Mouse (Mus musculus) sigmoid colon, adult 10 weeks (tissue): ENCODE data around the gene Ucn2. TPM values are rescaled to one million over a fixed set of nuclear protein-coding genes. Genes with fewer than 3 reads are reported as not detected.

ENCODE experiments used
- polyA plus RNA-seq: library from polyadenylated mRNA; stranded (reverse); fragments of 350-450 nt; fragmentation: Illumina TruSeq; extraction: RNeasy Lipid Tissue Mini Kit (QIAGEN cat#74804); gene quantifications from one replicate; pipeline ENCODE4 v1.2.3, GENCODE M21; 2014; ENCODE audit warnings: low read depth, low replicate concordance

The Ucn2 gene
- polyA plus RNA-seq, result not detected

DNA sequence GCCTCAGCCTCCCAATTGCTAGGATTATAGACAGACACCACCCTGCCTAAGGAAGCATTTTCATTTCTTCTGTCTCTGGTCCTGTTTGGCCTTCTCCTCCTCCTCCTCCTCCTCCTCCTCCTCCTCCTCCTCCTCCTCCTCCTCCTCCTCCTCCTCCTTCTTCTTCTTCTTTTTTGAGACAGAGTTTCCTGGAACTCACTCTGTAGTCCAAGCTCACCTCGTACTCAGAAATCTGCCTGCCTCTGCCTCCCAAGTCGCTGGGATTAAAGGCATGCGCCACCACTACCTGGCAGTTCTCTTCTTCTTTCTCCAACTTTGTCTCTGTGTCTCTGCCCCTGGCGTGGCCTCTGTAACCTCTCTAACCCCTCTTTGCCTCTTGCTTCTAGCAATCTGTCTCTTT, at the start of gene Ucn2:
Gene Ucn2 (plus strand): TSS at position 301 of the 400 bp plus-strand sequence.

DNA sequence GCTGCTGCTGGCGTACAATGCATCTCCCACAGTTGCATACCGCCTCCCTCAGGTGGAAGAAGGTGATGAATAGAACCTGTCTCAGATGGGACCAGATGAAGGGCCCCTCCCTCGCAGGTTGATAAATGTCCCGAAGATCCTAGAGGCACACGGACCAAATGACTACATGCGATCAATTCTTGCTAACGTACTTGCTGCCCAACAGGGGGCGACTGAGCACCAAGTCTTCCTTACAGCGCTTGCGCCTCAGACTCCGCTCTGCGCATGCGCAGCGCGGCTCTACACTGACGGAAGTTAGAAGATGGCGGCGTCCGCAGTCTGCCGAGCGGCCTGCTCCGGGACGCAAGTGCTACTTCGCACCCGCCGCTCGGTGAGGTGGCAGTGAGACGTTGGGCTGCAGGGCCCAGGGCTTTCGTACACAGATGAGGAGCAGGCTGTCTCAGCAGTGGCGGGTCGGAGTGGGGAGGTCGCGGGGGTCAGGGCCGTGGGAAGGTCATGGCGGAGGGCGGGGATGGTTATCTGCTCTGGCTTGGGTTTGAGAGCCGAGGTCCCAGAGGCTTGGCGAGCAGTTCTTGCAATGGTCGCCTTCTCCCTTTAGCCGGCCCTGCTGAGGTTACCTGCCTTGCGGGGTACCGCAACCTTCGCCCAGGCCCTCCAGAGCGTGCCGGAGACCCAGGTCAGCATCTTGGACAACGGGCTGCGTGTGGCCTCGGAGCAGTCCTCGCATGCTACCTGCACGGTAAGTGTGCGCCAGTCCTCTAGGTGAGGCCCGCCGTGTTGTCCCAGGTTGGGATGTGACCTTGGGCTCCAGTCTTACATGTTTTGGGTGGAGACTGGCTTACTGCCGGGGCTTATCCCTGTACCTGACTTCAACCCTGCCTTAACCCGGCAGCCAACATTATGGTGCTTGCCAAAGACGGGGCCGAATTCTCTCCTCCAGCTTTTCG, 49.1 kb upstream of the Ucn2 start, which contains the start of gene Uqcrc1:
Gene Uqcrc1 (plus strand): TSS at position 216 of the 947 bp plus-strand sequence.

DNA sequence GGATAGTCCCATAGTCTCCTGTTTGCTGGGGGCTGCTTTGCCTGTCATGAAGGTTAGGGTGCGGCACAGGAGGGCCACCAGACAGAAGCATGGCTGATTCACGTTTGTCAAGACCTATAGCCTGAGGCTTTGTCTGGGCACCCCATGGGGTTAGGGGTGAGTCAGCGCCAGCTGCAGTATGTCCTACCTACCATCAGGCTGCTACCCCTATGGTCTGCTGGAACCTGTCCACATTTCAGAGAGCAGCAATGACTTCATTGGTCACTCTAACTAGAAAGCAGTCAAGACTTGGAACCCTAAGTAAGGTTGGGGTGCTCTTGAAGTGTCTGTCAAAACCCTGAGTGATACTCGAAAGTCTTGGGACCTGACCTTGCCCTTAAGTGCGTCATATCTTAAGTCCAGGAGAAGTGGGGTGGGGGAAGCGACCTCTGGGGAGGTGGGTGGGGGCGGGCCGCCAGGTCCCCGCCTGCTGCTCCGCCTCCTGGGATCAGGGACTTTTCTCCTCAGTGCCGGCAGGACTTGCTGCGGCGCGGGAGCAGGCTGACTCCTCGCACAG, 32.7 kb upstream of the Ucn2 start, which contains the start of gene Col7a1:
Gene Col7a1 (plus strand): TSS at position 506 of the 556 bp plus-strand sequence.

DNA sequence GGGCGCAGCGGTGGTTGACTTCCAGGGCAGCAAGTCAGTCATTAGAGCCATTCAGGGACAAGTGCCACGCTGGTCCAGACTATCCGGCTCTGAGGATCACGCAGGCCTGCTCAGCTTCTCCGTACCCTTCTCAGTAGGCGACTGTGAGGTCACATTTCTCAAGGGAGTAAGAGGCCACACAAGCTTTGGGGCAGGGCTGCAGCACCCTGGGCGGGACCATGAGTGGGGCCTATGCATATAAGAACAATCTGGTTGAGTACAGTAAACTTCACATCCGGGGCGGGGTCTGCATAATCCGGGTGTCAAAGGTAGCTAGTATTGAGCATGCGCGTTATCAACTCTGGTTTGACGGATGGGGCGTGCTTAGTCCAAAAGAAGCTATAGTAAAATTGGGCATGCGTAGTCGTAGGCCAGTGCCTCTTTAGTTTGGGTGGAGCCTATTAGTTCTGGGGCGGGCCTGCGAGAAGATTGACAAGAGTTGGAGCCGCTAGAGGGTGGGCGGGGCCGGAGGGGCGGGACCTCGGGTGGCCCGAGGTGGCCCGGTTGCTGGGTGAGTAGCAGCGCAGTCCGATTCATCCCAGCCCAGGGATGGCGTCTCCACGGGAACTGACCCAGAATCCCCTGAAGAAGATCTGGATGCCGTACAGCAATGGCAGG, 5.7 kb downstream of the Ucn2 start, which contains the start of gene Pfkfb4:
Gene Pfkfb4 (plus strand): TSS at position 351 of the 657 bp plus-strand sequence.

Other genes with a start within 250 kb of the Ucn2 start
- gene Ip6k2, start 202.2 kb upstream of the Ucn2 start, polyA plus RNA-seq, result 135 TPM
- gene Nckipsd, start 177.6 kb upstream of the Ucn2 start, polyA plus RNA-seq, result not detected
- 0.06 TPM for gene Celsr3, start 159.7 kb upstream of the Ucn2 start, polyA plus RNA-seq
- 0.32 TPM for gene Slc26a6, start 132.7 kb upstream of the Ucn2 start, polyA plus RNA-seq
- gene Tmem89, start 71.4 kb upstream of the Ucn2 start, polyA plus RNA-seq, result not detected
- gene Uqcrc1, start 49.4 kb upstream of the Ucn2 start, polyA plus RNA-seq, result 46.7 TPM
- gene Col7a1, start 32.4 kb upstream of the Ucn2 start, polyA plus RNA-seq, result not detected
- gene Pfkfb4, start 5.8 kb downstream of the Ucn2 start, polyA plus RNA-seq, result 2.1 TPM
- gene Shisa5, start 52.6 kb downstream of the Ucn2 start, polyA plus RNA-seq, result 38.0 TPM
- gene Trex1, start 73.7 kb downstream of the Ucn2 start, polyA plus RNA-seq, result not detected
- gene Atrip, start 88.1 kb downstream of the Ucn2 start, polyA plus RNA-seq, result 6.4 TPM
- gene Ccdc51, start 96.5 kb downstream of the Ucn2 start, polyA plus RNA-seq, result 1.5 TPM
- gene Tma7, start 96.6 kb downstream of the Ucn2 start, polyA plus RNA-seq, result 568 TPM
- gene Plxnb1, start 109.4 kb downstream of the Ucn2 start, polyA plus RNA-seq, result 0.47 TPM
- not detected for gene Fbxw21, start 176.0 kb downstream of the Ucn2 start, polyA plus RNA-seq
- 0.50 TPM for gene Fbxw13, start 210.0 kb downstream of the Ucn2 start, polyA plus RNA-seq
- gene Fbxw20, start 248.7 kb downstream of the Ucn2 start, polyA plus RNA-seq, result not detected